Mouse (Mus musculus) G1E (cell line): ENCODE results near the gene Elfn2. TPM values are rescaled to one million over a fixed set of nuclear protein-coding genes. Genes with fewer than 3 reads are reported as not detected.

Source experiments
- ATAC-seq: 2 replicates; pipeline ENCODE4 v1.8.0; 2016; ENCODE audit warnings: mild to moderate bottlenecking; ENCODE audit not compliant: insufficient number of reproducible peaks, poor library complexity, low FRiP score, severe bottlenecking; ENCODE audit errors: extremely low read depth
- DNase-seq: peaks from one replicate; pipeline ENCODE4 v3.0.0; 2012; ENCODE audit warnings: low spot score
- H3K27me3 ChIP-seq: 2 replicates; pipeline ENCODE4 v1.6.1; 2012; ENCODE audit warnings: mild to moderate bottlenecking, low read length, inconsistent platforms; ENCODE audit not compliant: insufficient read depth
- H3K36me3 ChIP-seq: replicated peaks from 2 replicates; pipeline ENCODE3; 2012; ENCODE audit warnings: mild to moderate bottlenecking, inconsistent platforms
- H3K4me1 ChIP-seq: 2 replicates; pipeline ENCODE4 v1.6.1; 2012; ENCODE audit warnings: low read depth, low read length, inconsistent platforms, mixed read lengths; ENCODE audit not compliant: insufficient read depth
- H3K4me3 ChIP-seq: 2 replicates; pipeline ENCODE4 v1.5.1; 2012; ENCODE audit warnings: low read depth, mild to moderate bottlenecking, inconsistent platforms, low read length, moderate library complexity, mixed read lengths
- H3K9me3 ChIP-seq: replicated peaks from 2 replicates; pipeline ENCODE4 v1.6.1; 2012; ENCODE audit warnings: inconsistent platforms
- CTCF ChIP-seq: IDR thresholded peaks from 2 replicates; pipeline ENCODE4 v1.5.1; 2012; ENCODE audit warnings: low read depth, low read length, inconsistent platforms, mixed read lengths
- GATA1 ChIP-seq: IDR thresholded peaks from 2 replicates; pipeline ENCODE4 v1.6.1; 2012; ENCODE audit warnings: borderline replicate concordance, low read length, inconsistent platforms, mixed read lengths
- GATA2 ChIP-seq: IDR thresholded peaks from 2 replicates; pipeline ENCODE4 v1.6.1; 2012; ENCODE audit warnings: low read depth, low read length, inconsistent platforms, borderline replicate concordance
- POLR2AphosphoS5 ChIP-seq: IDR thresholded peaks from 2 replicates; pipeline ENCODE4 v1.6.1; 2012; ENCODE audit warnings: low read depth, low read length, inconsistent platforms; ENCODE audit not compliant: insufficient replicate concordance
- TAL1 ChIP-seq: conservative IDR thresholded peaks from 2 replicates; pipeline ENCODE4 v1.6.1; 2012; ENCODE audit warnings: low read depth, low read length, inconsistent platforms, mixed read lengths
- polyA plus RNA-seq: library from polyadenylated mRNA; stranded (reverse); fragments of >175 nt; gene quantifications from 2 replicates; pipeline ENCODE4 v1.2.3, GENCODE M21; 2012
- total RNA-seq, 2 experiments: library from RNA; stranded (forward) in 1 of 2; stranded (reverse) in 1 of 2; fragments of 200-1000 nt in 1 of 2; fragments of >200 nt in 1 of 2; fragmentation: Nextera tagmentation in 1 of 2; gene quantifications; 2 replicates each; pipeline ENCODE4 v1.2.3; 2014 to 2017

Elfn2 gene
- total and polyA plus RNA-seq, 3 experiments = 0.05 TPM; not detected in 2

GRCm38 (mm10) chr15:78664268-78664667, 54.3 kb downstream of the Elfn2 start:
- H3K27me3 ChIP-seq = peaks cover 11% of the 10 kb centered on the region; the same call in 1 of the 2 replicates
- H3K9me3 ChIP-seq = no peaks in the 10 kb centered on the region
- H3K4me1 ChIP-seq = no peaks in the 10 kb centered on the region
- no peak for ATAC-seq
- no peak for DNase-seq
- no peak for TF ChIP-seq GATA2
- no peak for TF ChIP-seq POLR2AphosphoS5
- TF ChIP-seq GATA1 = no peak
- TF ChIP-seq CTCF = no peak
- TF ChIP-seq TAL1 = no peak
- H3K4me3 ChIP-seq = no peak overlapping the region
- H3K36me3 ChIP-seq = no peaks in the 10 kb centered on the region

- H3K4me1 ChIP-seq = no peaks in the 10 kb centered on the region
- ATAC-seq (no peak), DNase-seq (no peak)
- TF ChIP-seq GATA1 (no peak), TAL1 (no peak), CTCF (no peak), GATA2 (no peak), POLR2AphosphoS5 (no peak)
- H3K9me3 ChIP-seq = no peaks in the 10 kb centered on the region
- no peak overlapping the region for H3K4me3 ChIP-seq
- peaks cover 12% of the 10 kb centered on the region for H3K27me3 ChIP-seq
- no peaks in the 10 kb centered on the region for H3K36me3 ChIP-seq
Observed at GRCm38 (mm10) chr15:78651169-78651568, 67.4 kb downstream of the Elfn2 start.

GRCm38 (mm10) chr15:78647746-78648145, 70.8 kb downstream of the Elfn2 start:
- Histone ChIP-seq H3K4me1 (no peaks in the 10 kb centered on the region), H3K9me3 (no peaks in the 10 kb centered on the region), H3K36me3 (no peaks in the 10 kb centered on the region), H3K27me3 (peaks cover 12% of the 10 kb centered on the region), H3K4me3 (no peak overlapping the region)
- no peak for DNase-seq
- no peak for TF ChIP-seq POLR2AphosphoS5
- TF ChIP-seq CTCF = no peak
- TF ChIP-seq GATA1 = no peak
- TF ChIP-seq GATA2 = no peak
- no peak for TF ChIP-seq TAL1
- ATAC-seq = no peak

- Histone ChIP-seq H3K36me3 (no peaks in the 10 kb centered on the region), H3K27me3 (peaks cover 13% of the 10 kb centered on the region), H3K9me3 (no peaks in the 10 kb centered on the region), H3K4me1 (no peaks in the 10 kb centered on the region), H3K4me3 (no peak overlapping the region)
- ATAC-seq = no peak
- TF ChIP-seq GATA1 (no peak), POLR2AphosphoS5 (no peak), CTCF (no peak), GATA2 (no peak), TAL1 (no peak)
- DNase-seq = no peak
Observed at GRCm38 (mm10) chr15:78644606-78645005, 74.0 kb downstream of the Elfn2 start.

- no peak overlapping the region for H3K4me3 ChIP-seq
- H3K4me1 ChIP-seq = no peaks in the 10 kb centered on the region
Observed at GRCm38 (mm10) chr15:78643633-78644032, 74.9 kb downstream of the Elfn2 start.

GRCm38 (mm10) chr15:78635231-78635630, 83.3 kb downstream of the Elfn2 start:
- H3K36me3 ChIP-seq = no peaks in the 10 kb centered on the region
- no peaks in the 10 kb centered on the region for H3K9me3 ChIP-seq
- H3K27me3 ChIP-seq = peaks cover 19% of the 10 kb centered on the region; the same call in 1 of the 2 replicates
- TF ChIP-seq POLR2AphosphoS5 = no peak
- no peak for TF ChIP-seq CTCF
- no peak for TF ChIP-seq TAL1
- DNase-seq (no peak), ATAC-seq (no peak)
- H3K4me3 ChIP-seq = no peak overlapping the region
- H3K4me1 ChIP-seq = no peaks in the 10 kb centered on the region

More at GRCm38 (mm10) chr15:78643633-78644032, 74.9 kb downstream of the Elfn2 start:
- DNase-seq (no peak), ATAC-seq (no peak)
- H3K27me3 ChIP-seq = peaks cover 13% of the 10 kb centered on the region
- no peak for TF ChIP-seq GATA1
- TF ChIP-seq CTCF = no peak
- no peak for TF ChIP-seq GATA2
- TF ChIP-seq TAL1 = no peak
- no peak for TF ChIP-seq POLR2AphosphoS5
- H3K9me3 ChIP-seq = no peaks in the 10 kb centered on the region
- no peaks in the 10 kb centered on the region for H3K36me3 ChIP-seq
